In the genomic region with DNA sequence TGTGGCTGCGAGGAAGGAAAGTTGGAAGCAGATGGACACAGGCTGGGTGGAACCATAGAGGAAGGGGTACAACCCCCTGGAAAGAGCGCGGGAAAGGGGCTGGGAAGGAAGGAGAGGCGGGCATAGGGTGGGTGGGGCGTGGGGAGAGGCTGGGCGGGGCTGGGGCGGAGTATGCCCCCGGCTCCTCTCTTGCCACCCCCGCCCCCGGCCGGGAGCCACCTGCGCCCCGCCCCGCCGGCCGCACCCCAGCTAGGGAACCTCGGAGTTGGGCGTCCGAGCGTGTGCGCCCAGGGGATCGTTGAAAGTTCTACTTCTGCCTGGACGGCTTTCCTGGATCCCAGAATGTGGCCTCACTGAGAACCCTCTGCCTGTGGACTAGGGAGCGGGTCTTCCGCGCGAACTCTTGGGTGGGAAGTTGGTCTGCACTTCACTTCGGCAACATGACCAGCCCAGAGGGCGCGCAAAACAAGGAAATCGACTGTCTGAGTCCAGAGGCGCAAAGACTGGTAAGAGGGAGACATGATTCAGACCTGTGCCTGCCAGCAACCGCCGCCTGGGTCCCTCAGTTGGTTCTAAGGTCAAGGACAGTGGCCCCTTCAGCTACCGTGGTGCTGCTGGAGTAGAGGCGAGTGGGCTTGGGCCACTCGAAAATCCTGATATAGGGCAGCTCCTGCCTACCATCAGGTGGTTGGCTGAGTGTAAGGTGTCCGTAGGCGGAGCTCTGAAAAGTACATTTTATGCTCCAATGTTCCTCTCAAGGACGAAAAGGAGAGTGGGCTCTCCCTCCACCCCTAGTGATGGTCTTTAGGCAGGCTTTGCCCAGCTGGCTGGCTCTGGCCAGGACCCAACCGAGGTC, we compare ENCODE assay signal across 7 mouse cellular contexts. TPM values are rescaled to one million over a fixed set of nuclear protein-coding genes. Genes with fewer than 3 reads are reported as not detected.
DNase-seq lines count a peak whose midpoint lies in the region; ATAC-seq lines count a peak whose summit lies in the region.

No protein-coding gene starts in this region.

- DNase-seq in WW6 (ENCODE audit: low read depth, low spot score) = peak; percentile 33
- peak; percentile 89 for DNase-seq in kidney, postnatal 14 days
- DNase-seq in splenic B cell, adult 2 months (ENCODE audit: low read depth, low spot score) = peak; percentile 82
- DNase-seq in retina, postnatal 1 day = no peak

- no peaks in the 10 kb centered on the region for H3K27me3 ChIP-seq in embryonic facial prominence, embryonic 15.5 days
- H3K27me3 ChIP-seq in heart, embryonic 16.5 days (ENCODE audit: control insufficient read depth, insufficient read depth, low read length) = no peaks in the 10 kb centered on the region
- H3K27me3 ChIP-seq in megakaryocyte, embryonic 14.5 days (replicated peaks) = no peaks in the 10 kb centered on the region
- H3K27me3 ChIP-seq in splenic B cell, adult 2 months (ENCODE audit: control insufficient read depth, insufficient read depth, low read length, poor library complexity, severe bottlenecking) = no peaks in the 10 kb centered on the region

- ATAC-seq in embryonic facial prominence, embryonic 15.5 days (ENCODE audit: insufficient number of reproducible peaks, low FRiP score, low TSS enrichment, low read depth) = peak; percentile 78
- ATAC-seq in heart, embryonic 16.5 days (replicated peaks; ENCODE audit: extremely low read depth, insufficient read depth, low FRiP score) = peak; percentile 76

- peak overlapping the region; percentile 59 for H3K4me3 ChIP-seq in embryonic facial prominence, embryonic 15.5 days (replicated peaks)
- H3K4me3 ChIP-seq in heart, embryonic 16.5 days (ENCODE audit: low read length) = peak overlapping the region; percentile 71
- H3K4me3 ChIP-seq in megakaryocyte, embryonic 14.5 days (replicated peaks) = peak overlapping the region; percentile 95

- peaks cover 45% of the 10 kb centered on the region for H3K4me1 ChIP-seq in embryonic facial prominence, embryonic 15.5 days
- H3K4me1 ChIP-seq in heart, embryonic 16.5 days (ENCODE audit: control insufficient read depth, insufficient read depth, low read length) = peaks cover 51% of the 10 kb centered on the region
- peaks cover 85% of the 10 kb centered on the region for H3K4me1 ChIP-seq in megakaryocyte, embryonic 14.5 days

- peak overlapping the region; percentile 75 for H3K27ac ChIP-seq in embryonic facial prominence, embryonic 15.5 days (replicated peaks)
- H3K27ac ChIP-seq in heart, embryonic 16.5 days (ENCODE audit: low read length) = peak overlapping the region; percentile 97

- peak overlapping the region; percentile 88 for H3K4me2 ChIP-seq in embryonic facial prominence, embryonic 15.5 days (replicated peaks)
- peak overlapping the region; percentile 95 for H3K4me2 ChIP-seq in heart, embryonic 16.5 days (ENCODE audit: low read depth, low read length)

- peak overlapping the region; percentile 37 for H3K9ac ChIP-seq in embryonic facial prominence, embryonic 15.5 days
- peak overlapping the region; percentile 87 for H3K9ac ChIP-seq in heart, embryonic 16.5 days (ENCODE audit: low read length)

- no peaks in the 10 kb centered on the region for H3K36me3 ChIP-seq in embryonic facial prominence, embryonic 15.5 days
- no peaks in the 10 kb centered on the region for H3K36me3 ChIP-seq in heart, embryonic 16.5 days (ENCODE audit: control insufficient read depth, insufficient read depth)
- peaks cover 5% of the 10 kb centered on the region for H3K36me3 ChIP-seq in megakaryocyte, embryonic 14.5 days (replicated peaks; ENCODE audit: low read length)
- no peaks in the 10 kb centered on the region for H3K36me3 ChIP-seq in splenic B cell, adult 2 months (ENCODE audit: control insufficient read depth, insufficient read depth, low read length, poor library complexity, severe bottlenecking)

- WGBS in embryonic facial prominence, embryonic 15.5 days = 4% methylated on average over 31 of the region's 41 CpGs
- 1% methylated on average over 37 of the region's 41 CpGs for whole genome bisulfite sequencing in heart, embryonic 16.5 days

- H3K9me3 ChIP-seq in embryonic facial prominence, embryonic 15.5 days (replicated peaks) = no peaks in the 10 kb centered on the region
- no peaks in the 10 kb centered on the region for H3K9me3 ChIP-seq in heart, embryonic 16.5 days (replicated peaks; ENCODE audit: control insufficient read depth, low read length)
- H3K9me3 ChIP-seq in megakaryocyte, embryonic 14.5 days = no peaks in the 10 kb centered on the region

RNA-seq across cellular contexts. Expression of gene Lrrfip1, which starts 54.9 kb away (rescaled TPM):
- 55.0 and 56.8 TPM in 2 replicates for polyA plus RNA-seq in embryonic facial prominence, embryonic 15.5 days (2015; fragmentation: Nextera tagmentation; extraction: Ambion mirVana)
- polyA plus RNA-seq in heart, embryonic 16.5 days (2015; fragmentation: Nextera tagmentation; extraction: Ambion mirVana) = 156 TPM in 2 replicates
- 1.9 and 12.2 TPM in 2 replicates for polyA plus RNA-seq in megakaryocyte, embryonic 14.5 days (2012; ENCODE audit: insufficient read depth, low replicate concordance)
